18 mouse cellular contexts compared by ENCODE assay signal in genomic region chr14:60540111-60540510, GRCm38 (mm10).
A peak's percentile ranks its signal among the peaks of the same experiment; 100 is the strongest.
DNase-seq lines count a peak whose midpoint lies in the region; ATAC-seq and TF ChIP-seq lines count a peak whose summit lies in the region.
"Had no signal": no experiment of that assay in that cellular context is flagged by ENCODE, and none has a peak within 500 bp of the region (broad histone marks: within the 10 kb centered on the region; RNA-seq: fewer than 3 reads in every experiment).

No protein-coding gene starts in this region.

- H3K9me3 ChIP-seq in hindbrain, postnatal 0 days (ENCODE audit: low read length): no peaks in the 10 kb centered on the region
- no peaks in the 10 kb centered on the region for H3K9me3 ChIP-seq in hindbrain, embryonic 11.5 days (ENCODE audit: control insufficient read depth, low read length)
- H3K9me3 ChIP-seq in midbrain, postnatal 0 days (ENCODE audit: low read length): no peaks in the 10 kb centered on the region
- H3K9me3 ChIP-seq in midbrain, embryonic 15.5 days: no peaks in the 10 kb centered on the region
- H3K9me3 ChIP-seq: embryonic facial prominence, embryonic 12.5 days; heart, embryonic 13.5 days had no signal

- no peak for TF ChIP-seq CTCF in hindbrain, postnatal 0 days (IDR thresholded peaks at IDR 0.05; ENCODE audit: low read depth)
- no peak for TF ChIP-seq CTCF in layer of hippocampus, adult 2 months (conservative IDR thresholded peaks at IDR 0.05)
- no peak for TF ChIP-seq CTCF in midbrain, postnatal 0 days (IDR thresholded peaks at IDR 0.05)

- no peaks in the 10 kb centered on the region for H3K36me3 ChIP-seq in hindbrain, postnatal 0 days (ENCODE audit: insufficient read depth, low read length)
- no peaks in the 10 kb centered on the region for H3K36me3 ChIP-seq in hindbrain, embryonic 11.5 days (ENCODE audit: control insufficient read depth, insufficient read depth, low read length)
- no peaks in the 10 kb centered on the region for H3K36me3 ChIP-seq in midbrain, postnatal 0 days (ENCODE audit: insufficient read depth, low read length)
- H3K36me3 ChIP-seq in midbrain, embryonic 15.5 days (replicated peaks): no peaks in the 10 kb centered on the region
- H3K36me3 ChIP-seq: embryonic facial prominence, embryonic 12.5 days; heart, embryonic 13.5 days had no signal

- 61% methylated on average over 4 of the region's 4 CpGs for WGBS in hindbrain, postnatal 0 days
- WGBS in hindbrain, embryonic 11.5 days: 91% methylated on average over 4 of the region's 4 CpGs
- WGBS in midbrain, postnatal 0 days: 73% methylated on average over 4 of the region's 4 CpGs
- 81% methylated on average over 4 of the region's 4 CpGs for WGBS in midbrain, embryonic 15.5 days

- peak; percentile 63 to 76 for DNase-seq in cerebellum, postnatal 14 days
- DNase-seq in cerebellum, adult 9-11 months: no peak
- peak; percentile 46 for DNase-seq in hindbrain, postnatal 0 days (ENCODE audit: low spot score)
- DNase-seq in hindbrain, embryonic 11.5 days (ENCODE audit: low spot score): no peak
- DNase-seq in layer of hippocampus, adult 9-11 months: peak; percentile 47
- no peak for DNase-seq in layer of hippocampus, adult 2 months (ENCODE audit: low spot score in 2 of 2)
- DNase-seq in midbrain, postnatal 0 days (ENCODE audit: low spot score): peak; percentile 30
- DNase-seq: adrenal gland, postnatal 10 days; cerebellum, adult 11 months; cerebellum, adult 8-10 months; embryo, embryonic 11 days; gastrocnemius, postnatal 36 days; heart, adult 11 months had no signal

- H3K27ac ChIP-seq in hindbrain, postnatal 0 days: no peak overlapping the region
- H3K27ac ChIP-seq in hindbrain, embryonic 11.5 days (ENCODE audit: low read depth, low read length): no peak overlapping the region
- H3K27ac ChIP-seq in layer of hippocampus, adult 2 months: no peak overlapping the region
- no peak overlapping the region for H3K27ac ChIP-seq in midbrain, postnatal 0 days (ENCODE audit: low read depth, low read length)
- no peak overlapping the region for H3K27ac ChIP-seq in midbrain, embryonic 15.5 days
- H3K27ac ChIP-seq: embryonic facial prominence, embryonic 12.5 days; heart, embryonic 13.5 days; hindbrain, embryonic 14.5 days had no signal

- no peaks in the 10 kb centered on the region for H3K27me3 ChIP-seq in hindbrain, postnatal 0 days (ENCODE audit: insufficient read depth, low read length)
- no peaks in the 10 kb centered on the region for H3K27me3 ChIP-seq in hindbrain, embryonic 11.5 days (ENCODE audit: control insufficient read depth, insufficient read depth, low read length)
- no peaks in the 10 kb centered on the region for H3K27me3 ChIP-seq in midbrain, postnatal 0 days (ENCODE audit: insufficient read depth, low read length)
- no peaks in the 10 kb centered on the region for H3K27me3 ChIP-seq in midbrain, embryonic 15.5 days (replicated peaks)
- H3K27me3 ChIP-seq: embryonic facial prominence, embryonic 12.5 days; heart, embryonic 13.5 days had no signal

- H3K9ac ChIP-seq in hindbrain, postnatal 0 days (replicated peaks; ENCODE audit: low read length): no peak overlapping the region
- H3K9ac ChIP-seq in hindbrain, embryonic 11.5 days (ENCODE audit: low read depth, low read length): no peak overlapping the region
- H3K9ac ChIP-seq in midbrain, postnatal 0 days (replicated peaks; ENCODE audit: low read length, poor library complexity, severe bottlenecking): no peak overlapping the region
- H3K9ac ChIP-seq in midbrain, embryonic 15.5 days: no peak overlapping the region
- H3K9ac ChIP-seq: embryonic facial prominence, embryonic 12.5 days; heart, embryonic 13.5 days; hindbrain, embryonic 14.5 days had no signal

- peak; percentile 29; the same call in 1 of the 2 replicates for ATAC-seq in hindbrain, postnatal 0 days
- no peak for ATAC-seq in hindbrain, embryonic 11.5 days (ENCODE audit: low FRiP score)
- no peak for ATAC-seq in midbrain, postnatal 0 days (ENCODE audit: low FRiP score)
- no peak for ATAC-seq in midbrain, embryonic 15.5 days (replicated peaks)
- ATAC-seq: forebrain, embryonic 14.5 days had no signal

- H3K4me3 ChIP-seq in hindbrain, postnatal 0 days (ENCODE audit: low read length): no peak overlapping the region
- no peak overlapping the region for H3K4me3 ChIP-seq in hindbrain, embryonic 11.5 days (ENCODE audit: low read depth, low read length)
- no peak overlapping the region for H3K4me3 ChIP-seq in layer of hippocampus, adult 2 months
- H3K4me3 ChIP-seq in midbrain, postnatal 0 days (ENCODE audit: low read depth, low read length): no peak overlapping the region
- no peak overlapping the region for H3K4me3 ChIP-seq in midbrain, embryonic 15.5 days
- H3K4me3 ChIP-seq: embryonic facial prominence, embryonic 12.5 days; heart, embryonic 13.5 days had no signal

- no peaks in the 10 kb centered on the region; the same call in 1 of the 2 replicates for H3K4me1 ChIP-seq in hindbrain, postnatal 0 days (ENCODE audit: insufficient read depth, low read length)
- no peaks in the 10 kb centered on the region for H3K4me1 ChIP-seq in hindbrain, embryonic 11.5 days (replicated peaks; ENCODE audit: control insufficient read depth, insufficient read depth, low read length)
- H3K4me1 ChIP-seq in midbrain, postnatal 0 days (ENCODE audit: insufficient read depth, low read length): no peaks in the 10 kb centered on the region
- no peaks in the 10 kb centered on the region for H3K4me1 ChIP-seq in midbrain, embryonic 15.5 days
- H3K4me1 ChIP-seq: embryonic facial prominence, embryonic 12.5 days had no signal

- H3K4me2 ChIP-seq in hindbrain, postnatal 0 days (ENCODE audit: low read depth, low read length): no peak overlapping the region
- no peak overlapping the region for H3K4me2 ChIP-seq in hindbrain, embryonic 11.5 days (replicated peaks; ENCODE audit: low read depth, low read length)
- H3K4me2 ChIP-seq in midbrain, postnatal 0 days (ENCODE audit: low read depth, low read length, poor library complexity, severe bottlenecking): no peak overlapping the region
- H3K4me2 ChIP-seq in midbrain, embryonic 15.5 days: no peak overlapping the region
- H3K4me2 ChIP-seq: embryonic facial prominence, embryonic 12.5 days; heart, embryonic 13.5 days; hindbrain, embryonic 14.5 days had no signal

Comparison
In these comparisons a context has a peak if more than half of its experiments do, and no peak if none do; other contexts are left out.
1. DNase-seq: peak in cerebellum, postnatal 14 days (2 of 2), hindbrain, postnatal 0 days (single experiment), layer of hippocampus, adult 9-11 months (single experiment) and midbrain, postnatal 0 days (single experiment); none in cerebellum, adult 9-11 months (single experiment), hindbrain, embryonic 11.5 days (single experiment) and layer of hippocampus, adult 2 months (0 of 2).